Mouse (Mus musculus): ENCODE measurements around the gene Hcn1.
"Not testable (repeated sequence)": the region's sequence is repeated elsewhere in the genome, so short reads cannot be mapped to it uniquely, and the experiment has no call there.

- TF ChIP-seq CTCF (IDR thresholded peaks at IDR 0.05; ENCODE audit: borderline replicate concordance, insufficient read depth, low read depth, low read length); POLR2A (IDR thresholded peaks at IDR 0.05; ENCODE audit: borderline replicate concordance, insufficient read depth, low read length): not testable (repeated sequence)
Measured at GRCm38 (mm10) chr13:118022891-118023290, 420.8 kb downstream of the Hcn1 start.
